Mouse (Mus musculus) c-Kit-positive CD71-positive TER-119-positive erythroid progenitor cells, embryonic 14.5 days (primary cell): Measurements from ENCODE around the gene Atp6v0a1.

Source experiments
- DNase-seq: peaks from one replicate; pipeline ENCODE4 v3.0.0-alpha.2; 2013; ENCODE audit warnings: low spot score

The Atp6v0a1 gene

DNA sequence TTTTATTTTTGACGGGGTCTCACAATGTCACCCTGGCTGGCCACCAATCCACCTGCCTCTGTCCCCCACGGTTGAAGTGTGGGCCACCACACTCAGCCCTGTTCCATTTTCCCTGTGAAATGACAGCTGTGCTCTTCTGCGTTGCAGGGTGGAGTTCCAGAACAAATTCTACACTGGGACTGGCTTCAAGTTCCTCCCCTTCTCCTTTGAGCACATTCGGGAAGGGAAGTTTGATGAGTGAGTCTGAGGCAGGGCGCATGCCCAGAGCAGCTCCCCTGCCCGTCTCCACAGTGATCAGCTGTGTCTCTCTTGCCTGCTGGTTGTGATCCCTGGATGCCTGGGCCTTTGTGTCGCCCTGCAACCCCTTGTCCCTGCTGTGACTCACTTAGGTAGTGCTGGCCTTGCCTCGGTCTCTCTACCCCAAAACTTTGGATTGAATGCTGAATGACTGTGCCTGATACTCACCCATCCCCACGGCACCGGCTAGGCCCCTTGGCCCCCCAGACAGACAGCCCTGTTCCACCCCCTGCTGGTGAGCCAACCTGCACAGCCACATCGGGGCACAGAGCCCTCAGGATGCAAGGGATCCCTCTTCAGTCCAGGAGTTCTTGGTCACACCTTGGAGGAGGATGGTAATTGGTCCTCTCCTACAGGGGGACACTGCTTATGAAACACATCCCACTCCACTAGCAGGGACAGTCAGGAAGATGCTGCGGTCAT is 53.1 kb downstream of the Atp6v0a1 start:
- DNase-seq: no peak

DNA sequence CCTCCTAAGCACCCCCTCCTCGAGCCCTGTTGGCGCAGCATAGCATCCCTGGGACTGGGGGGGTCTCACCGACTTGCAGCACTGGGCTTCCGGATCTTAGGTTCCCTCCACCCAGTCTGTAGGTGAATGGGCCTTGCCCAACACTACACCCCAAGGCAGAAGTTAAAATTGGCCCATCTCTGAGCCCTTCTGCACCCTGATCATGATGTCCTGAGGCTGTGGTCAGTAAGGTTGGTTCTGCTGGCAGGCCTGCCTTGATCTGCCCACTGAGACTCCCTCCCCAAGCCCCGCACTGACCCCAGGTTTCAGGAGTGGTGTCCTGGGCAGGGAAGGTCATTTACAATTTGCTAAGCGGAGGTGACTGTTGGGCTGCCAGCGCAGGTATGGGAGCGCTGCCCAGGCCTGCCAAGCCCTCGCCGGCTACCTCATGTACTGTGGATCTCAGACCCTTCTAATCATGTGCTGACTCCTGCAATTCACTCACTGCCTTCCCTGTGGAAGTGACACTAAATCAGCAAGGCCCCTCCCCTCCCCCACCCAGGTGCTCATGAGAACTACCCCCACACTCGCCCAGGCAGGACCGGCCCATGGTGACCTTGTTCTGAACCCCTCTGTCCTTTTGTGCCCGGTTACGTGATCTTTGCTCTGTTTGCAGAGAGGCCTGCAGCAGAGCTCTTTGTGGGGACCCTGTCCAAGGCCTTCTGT is 53.9 kb downstream of the Atp6v0a1 start:
- no peak for DNase-seq

DNA sequence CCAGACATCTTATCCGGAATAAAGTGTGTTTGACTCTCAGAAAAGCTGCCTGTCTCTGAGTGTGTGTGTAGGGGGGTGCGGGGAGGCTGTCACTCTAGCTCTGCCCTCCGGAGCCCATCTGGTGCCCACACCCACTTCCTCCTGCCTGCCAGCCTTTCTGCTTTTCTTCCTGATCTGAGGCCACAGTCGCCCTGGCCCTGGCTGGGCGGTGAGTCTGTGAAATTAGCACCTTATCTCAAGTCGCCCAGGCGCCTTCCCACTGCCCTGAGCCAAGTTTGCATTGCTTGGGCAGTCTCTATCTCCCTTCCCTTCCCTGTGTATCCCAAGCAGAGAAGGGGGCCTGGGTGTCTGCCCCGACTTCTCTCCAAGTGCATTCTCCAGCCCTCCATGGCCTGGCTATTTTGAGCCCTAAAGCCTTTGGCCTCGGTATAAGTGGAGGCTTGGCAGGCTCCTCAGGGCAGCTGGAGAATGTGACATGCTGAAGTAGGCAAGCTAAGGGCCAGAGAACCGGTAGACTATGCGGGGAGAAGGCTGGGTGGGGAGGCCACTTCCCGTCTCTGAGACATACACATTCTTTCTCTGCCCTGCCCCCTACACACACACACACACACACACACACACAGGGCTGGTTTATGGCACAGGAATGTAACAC is 54.5 kb downstream of the Atp6v0a1 start:
- DNase-seq: peak; percentile 89

DNA sequence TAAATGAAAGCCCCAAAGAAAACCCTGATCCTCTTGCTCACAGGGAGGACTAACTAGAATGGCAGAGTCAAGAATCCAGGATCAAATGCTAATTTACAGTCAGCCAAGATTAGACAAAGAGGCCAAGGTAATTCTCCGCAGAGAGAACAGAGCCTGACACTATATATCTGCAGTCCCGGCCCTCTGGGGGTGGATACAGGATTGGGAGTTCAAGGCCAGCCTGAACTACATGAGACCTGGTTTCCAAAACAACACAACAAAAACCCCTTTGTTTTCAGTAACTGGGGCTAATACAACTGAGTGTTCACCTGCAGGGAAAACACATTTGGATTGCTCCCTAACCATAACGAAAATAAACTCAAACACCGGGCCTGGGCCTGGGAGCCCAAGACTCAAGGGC is 55.2 kb downstream of the Atp6v0a1 start:
- no peak for DNase-seq

DNA sequence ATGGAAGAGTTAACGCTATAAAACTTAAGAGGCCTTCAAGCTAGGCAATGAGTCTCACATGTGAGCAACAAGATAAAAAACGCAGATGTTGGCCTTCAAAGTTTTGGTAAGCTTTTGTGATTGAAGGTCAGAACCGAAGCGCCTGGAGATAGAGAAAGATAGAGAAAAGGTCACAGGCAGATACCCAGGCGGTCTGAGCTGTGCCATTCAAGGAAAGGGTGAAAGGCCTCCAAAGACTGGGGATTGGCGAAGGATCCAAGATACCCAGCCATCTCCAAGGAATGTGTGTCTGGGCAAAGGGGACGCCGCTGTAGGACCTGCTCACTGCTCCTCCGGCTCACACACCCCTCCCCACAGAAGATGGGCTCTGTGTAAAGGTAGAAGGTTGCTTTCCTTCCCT is 55.8 kb downstream of the Atp6v0a1 start:
- DNase-seq: no peak

DNA sequence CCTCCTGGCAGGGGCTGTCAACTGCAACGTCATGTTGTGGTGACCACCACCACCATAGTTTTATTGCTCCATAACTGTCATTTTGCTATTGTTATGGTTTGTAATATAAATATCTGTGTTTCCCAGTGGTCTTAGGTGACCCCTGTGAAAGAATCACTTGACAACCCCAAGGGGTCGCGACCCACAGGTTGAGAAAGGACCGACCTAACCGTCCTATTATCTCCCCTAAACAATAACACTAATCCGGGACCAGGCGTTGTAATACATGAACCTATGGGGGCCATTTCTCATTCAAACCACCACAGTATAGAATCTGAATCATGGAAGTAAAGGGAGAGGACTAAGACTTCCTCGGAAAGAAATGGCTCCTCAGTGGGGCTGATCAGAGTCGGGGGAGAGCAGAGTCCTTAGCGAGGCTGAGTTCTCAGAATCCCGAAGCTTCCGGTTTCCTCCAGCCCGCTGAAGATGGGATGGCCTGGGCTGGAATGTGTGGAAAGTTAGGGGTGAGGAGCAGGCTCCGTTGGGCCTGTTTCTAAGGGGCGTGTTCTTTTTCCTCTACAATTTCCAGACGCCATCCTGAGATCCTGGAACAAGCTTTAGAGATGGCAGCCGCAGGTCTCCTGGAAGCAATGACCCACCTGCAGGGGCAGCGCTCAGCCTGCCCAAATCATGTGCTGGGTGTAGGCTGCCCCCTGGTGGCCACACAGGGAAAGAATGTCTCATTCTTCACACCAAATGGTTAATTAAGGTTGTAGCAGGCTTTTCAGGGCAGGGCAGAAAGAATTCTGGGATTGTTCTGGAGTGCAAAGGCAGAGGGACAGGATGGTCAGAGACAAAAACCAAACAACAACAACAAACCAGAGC is 57.5 kb downstream of the Atp6v0a1 start:
- peak; percentile 72 for DNase-seq

DNA sequence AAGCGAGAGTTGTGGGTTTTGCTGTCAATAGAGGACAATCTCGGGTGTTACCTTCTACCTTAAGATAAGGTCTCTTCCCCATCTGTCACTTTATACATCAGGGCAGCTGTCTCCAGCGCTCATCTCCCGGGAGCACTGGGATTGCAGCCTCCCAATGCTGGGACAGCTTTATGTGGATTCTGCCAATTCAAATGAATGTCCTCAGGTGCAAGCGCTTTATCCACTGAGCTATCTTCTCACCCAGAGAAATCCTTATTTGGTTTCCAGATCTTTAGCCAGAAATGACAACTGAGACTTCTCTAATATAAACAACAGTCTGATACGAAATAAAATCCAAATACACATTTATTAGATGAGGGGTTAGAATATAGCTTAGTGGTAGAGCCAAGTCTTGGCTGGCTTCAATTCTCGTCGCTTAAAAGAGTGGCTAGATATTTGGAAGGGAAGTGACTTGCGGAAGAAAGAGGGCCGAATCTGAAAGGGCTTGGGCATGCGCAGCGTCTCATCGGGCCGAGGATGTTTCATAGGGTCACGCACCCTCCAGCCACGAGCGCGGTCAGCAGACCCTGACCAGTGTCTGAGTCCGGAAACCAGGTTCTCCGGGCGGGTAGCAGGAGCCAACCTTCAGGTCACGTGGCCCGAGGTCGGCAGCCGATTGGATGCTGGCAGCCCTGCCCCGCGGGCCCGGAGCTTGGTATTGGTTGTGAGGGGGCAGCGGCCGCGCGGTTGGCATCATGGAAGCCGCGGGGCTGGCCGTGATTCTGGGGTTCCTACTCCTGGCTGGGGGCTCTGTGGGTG is 60.3 kb downstream of the Atp6v0a1 start, which contains the start of gene Naglu:
Naglu (plus strand) TSS at position 622 of the 798 bp plus-strand sequence.
- peak; percentile 82 for DNase-seq

DNA sequence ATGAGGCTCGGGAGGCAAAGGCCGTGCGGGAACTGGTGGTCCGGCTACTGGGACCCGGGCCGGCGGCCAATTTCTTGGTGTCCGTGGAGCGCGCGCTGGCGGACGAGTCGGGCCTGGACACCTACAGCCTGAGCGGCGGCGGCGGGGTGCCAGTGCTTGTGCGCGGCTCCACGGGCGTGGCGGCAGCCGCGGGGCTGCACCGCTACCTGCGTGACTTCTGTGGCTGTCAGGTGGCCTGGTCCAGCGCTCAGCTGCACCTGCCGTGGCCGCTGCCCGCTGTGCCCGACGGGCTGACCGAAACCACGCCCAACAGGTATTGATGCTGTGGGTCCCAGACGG is 60.9 kb downstream of the Atp6v0a1 start:
- DNase-seq: no peak

DNA sequence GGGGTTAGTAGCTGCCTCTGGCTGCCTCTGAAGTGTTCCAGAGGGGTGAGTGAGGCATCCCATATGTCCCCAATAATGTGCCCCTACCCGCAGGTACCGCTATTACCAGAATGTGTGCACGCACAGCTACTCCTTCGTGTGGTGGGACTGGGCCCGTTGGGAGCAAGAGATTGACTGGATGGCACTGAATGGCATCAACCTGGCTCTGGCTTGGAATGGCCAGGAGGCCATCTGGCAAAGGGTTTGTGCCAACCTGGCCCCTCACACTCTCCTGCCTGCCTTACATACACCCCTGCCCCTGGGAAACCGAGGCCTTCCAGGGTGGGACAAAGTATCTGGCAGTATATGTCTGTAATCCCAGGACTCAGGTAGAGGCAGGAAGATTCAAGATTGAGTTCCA is 61.7 kb downstream of the Atp6v0a1 start:
- DNase-seq: no peak

DNA sequence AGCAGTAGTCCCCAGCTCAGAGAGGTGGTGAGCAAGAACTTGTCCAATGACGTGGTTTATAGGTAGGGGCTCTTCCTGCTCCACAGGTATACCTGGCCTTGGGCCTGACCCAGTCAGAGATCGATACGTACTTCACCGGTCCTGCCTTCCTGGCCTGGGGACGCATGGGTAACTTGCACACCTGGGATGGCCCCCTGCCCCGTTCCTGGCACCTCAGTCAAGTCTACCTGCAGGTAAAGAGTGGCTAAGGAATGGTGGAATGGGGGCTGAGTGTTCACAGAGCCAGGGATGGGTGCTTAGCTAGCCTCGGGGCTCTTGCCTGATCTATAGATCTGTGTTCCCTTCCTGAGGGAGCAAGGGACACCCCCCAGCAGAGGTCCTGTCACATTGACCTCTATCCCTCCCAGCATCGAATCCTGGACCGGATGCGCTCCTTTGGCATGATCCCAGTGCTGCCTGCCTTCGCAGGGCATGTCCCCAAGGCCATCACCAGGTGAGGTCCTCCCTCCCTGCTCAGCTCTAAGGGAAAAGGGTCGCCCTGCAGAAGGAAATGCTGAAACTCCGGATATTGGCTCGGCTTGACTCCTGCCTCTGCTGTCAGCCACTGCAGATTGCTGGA is 62.7 kb downstream of the Atp6v0a1 start:
- DNase-seq: no peak

DNA sequence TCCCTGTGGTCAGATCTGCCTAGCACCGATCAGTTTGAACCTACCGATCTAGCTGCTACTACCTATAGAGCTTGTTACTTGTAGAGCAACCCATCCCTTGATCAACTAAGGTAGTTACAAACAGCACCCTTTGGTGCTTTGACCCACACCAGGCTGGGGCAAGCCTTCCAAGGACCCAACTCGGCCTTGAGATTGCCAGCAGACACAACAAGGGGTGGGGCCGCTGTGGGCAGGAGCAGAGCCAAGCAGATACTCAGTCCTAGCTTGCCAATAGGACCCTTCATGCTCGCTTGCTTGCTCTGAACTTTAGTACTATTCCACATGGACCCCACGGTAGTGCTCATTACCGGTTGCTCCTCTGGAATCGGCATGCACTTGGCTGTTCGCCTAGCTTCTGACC is 68.9 kb downstream of the Atp6v0a1 start, which contains the start of gene Hsd17b1:
Hsd17b1 (plus strand) TSS at position 291 of the 400 bp plus-strand sequence.
- DNase-seq: no peak

DNA sequence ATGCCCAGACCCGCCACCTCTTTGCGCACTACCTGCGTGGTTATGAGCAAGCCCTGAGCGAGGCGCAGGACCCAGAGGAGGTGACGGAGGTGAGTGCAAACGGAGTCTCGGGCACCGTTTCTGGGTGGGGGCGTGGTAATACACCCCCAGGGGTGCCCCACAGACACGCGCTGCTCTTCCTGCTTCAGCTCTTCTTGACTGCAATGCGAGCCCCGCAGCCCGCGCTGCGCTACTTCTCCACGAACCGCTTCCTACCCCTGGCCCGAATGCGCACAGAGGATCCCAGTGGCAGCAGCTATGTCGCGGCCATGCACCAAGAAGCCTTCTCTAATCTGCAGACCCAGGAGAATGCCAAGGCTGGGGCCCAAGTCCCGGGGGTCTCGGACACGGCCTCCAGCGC is 70.5 kb downstream of the Atp6v0a1 start:
- DNase-seq: no peak

DNA sequence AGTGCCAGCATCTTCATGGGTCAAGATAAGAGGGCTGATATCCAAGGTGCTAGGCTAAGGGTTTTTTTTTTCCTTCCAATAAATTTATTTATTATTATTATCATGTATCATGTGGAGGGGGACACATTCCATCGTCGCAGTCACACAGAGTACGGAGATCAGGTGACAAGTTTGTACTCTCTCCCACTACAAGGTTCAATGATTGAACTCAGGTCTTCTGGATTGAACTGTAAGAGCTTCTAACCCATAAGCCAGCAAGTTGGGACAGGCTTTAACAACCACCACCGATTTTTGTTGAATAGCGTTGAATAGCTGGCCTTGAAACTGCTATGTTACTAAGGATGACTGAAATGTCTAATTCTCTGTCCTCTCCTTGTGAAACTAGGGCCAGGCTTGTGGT is 71.2 kb downstream of the Atp6v0a1 start:
- DNase-seq: no peak

DNA sequence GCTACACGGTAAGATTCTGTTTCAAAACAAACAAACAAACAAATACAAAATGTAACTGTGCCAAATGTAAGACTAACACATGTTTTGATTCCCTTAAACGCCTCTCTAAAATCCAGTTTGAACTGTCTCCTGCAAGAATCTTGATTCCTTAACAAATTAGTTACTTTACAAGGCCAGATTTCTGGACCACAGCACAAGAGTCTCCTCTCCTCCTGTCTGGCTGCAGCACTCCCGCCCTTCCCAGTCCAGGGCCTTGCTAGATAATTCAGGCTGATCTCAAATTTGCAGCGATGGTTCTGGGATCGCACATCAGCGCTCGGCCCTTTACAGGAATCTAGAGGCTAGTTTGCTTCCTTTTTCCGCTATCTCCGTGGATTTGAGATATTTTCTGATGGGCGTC is 72.4 kb downstream of the Atp6v0a1 start:
- DNase-seq: no peak

DNA sequence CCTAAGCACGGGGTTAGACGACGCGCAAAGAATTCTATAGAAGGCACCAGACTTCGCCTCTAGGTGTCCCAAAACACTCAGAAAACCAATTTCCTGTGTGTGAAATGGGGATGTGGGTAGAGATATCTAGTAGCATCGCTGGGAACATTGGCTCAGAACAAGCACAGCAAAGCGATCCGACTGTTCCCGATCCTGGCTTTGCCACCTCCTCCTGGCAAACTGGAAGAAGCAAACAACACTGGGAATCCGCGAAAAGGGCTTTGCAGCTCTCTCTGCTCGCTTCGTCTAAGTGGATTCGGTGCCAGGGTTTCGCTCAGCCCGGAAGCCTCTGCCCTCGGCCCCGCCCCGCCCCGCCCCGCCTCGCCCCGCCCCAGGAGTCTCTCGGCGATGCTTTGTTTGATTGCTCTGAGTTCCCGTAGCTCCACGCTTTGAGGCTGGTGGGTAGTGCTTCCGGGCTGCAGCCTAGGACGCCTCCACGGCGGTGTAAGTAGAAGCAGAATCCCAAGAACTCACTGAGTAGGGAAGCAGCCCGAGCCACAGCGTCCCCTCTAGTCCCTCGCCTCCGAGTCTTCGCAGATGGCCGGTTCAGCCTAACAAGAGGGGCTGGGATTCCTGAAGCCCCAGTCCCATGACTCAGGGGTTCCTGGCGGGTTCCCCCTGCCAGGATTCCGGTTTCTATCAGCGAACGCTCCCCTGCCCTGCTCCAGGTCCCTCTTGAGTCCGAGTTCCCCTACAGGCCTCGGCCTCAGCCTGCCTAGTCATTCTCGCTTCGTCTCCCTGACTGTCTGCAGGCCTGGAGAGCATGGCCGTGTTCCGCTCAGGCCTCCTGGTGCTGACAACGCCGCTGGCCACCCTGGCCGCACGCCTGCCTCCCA is 73.2 kb downstream of the Atp6v0a1 start, which contains the start of gene Coasy:
Coasy (plus strand) TSS at position 358 of the 875 bp plus-strand sequence.
- DNase-seq: peak; percentile 86

DNA sequence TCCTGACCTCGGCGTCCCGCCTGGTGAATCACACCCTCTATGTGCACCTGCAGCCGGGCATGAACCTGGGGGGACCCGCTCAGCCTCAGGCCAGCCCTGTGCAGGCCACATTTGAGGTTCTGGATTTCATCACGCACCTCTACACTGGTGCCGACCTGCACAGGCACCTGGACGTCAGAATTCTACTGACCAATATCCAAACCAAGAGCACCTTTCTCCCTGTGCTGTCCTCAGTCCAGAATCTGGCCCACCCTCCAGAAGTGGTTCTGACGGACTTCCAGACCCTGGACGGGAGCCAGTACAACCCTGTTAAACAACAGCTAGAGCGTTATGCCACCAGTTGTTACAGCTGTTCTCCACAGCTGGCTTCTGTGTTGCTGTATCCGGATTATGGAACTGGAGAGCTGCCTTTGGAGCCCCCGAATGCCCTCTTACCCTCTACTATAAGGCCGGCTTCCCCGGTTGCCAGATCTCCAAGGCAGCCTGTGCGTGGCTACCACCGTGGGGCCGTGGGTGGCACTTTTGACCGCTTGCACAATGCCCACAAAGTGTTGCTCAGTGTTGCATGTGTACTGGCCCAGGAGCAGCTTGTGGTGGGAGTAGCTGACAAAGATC is 73.9 kb downstream of the Atp6v0a1 start:
- DNase-seq: no peak

DNA sequence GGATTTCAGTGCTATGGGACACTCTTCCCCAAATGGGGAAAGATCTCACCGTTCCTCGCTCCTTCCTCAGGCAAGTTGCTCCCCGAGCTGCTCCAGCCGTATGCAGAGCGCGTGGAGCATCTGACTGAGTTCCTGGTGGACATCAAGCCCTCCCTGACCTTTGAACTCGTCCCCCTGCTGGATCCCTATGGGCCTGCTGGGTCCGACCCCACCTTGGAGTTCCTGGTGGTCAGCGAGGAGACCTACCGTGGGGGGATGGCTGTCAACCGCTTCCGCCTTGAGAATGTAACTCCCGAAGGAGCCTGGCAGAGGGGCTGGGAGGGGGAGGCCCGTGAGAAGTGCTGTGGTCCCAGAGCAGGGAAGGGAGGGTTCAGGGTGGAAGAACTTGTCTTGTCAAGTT is 75.0 kb downstream of the Atp6v0a1 start:
- DNase-seq: no peak

DNA sequence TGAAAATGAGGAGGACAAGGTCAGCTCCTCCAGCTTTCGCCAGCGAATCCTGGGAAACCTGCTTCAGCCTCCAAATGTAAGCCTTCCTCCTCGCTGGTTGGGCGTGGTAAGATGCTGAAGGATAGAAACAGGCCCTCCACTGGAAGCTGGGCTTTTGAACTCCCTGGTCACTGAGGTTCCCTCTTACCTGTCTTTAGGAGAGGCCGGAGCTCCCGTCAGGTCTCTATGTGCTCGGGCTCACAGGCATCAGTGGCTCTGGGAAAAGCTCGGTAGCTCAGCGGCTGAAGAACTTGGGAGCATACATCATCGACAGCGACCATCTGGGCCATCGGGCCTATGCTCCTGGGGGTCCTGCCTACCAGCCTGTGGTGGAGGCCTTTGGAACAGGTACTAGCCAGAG is 75.6 kb downstream of the Atp6v0a1 start:
- DNase-seq: no peak

DNA sequence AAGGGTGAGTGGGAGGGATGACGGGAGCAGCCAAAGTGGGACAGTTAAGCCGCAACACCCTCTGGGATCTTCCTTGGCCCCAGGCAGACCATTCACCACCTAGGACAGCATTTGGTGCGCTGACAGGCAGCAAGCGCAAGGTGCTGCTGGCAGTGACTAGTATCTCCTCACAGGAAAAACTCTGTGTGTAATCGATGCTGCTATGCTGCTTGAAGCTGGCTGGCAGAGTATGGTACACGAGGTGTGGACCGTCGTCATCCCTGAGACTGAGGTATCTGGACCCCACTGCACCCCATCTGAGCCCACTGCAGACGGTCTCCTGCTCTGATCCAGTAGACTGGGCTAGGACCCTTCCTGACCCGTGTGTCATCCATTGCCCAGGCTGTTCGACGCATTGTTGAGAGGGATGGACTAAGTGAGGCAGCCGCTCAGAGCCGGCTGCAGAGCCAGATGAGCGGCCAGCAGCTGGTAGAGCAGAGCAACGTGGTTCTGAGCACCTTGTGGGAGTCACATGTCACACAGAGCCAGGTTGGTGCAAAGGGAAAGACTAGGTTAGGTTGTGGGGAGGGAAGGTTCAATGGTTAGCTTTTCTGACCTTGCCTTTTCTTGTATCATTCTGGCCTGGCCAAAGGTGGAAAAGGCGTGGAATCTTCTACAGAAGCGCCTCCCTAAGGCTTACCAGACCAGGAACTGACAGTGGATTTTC is 76.5 kb downstream of the Atp6v0a1 start:
- DNase-seq: no peak
